Mouse (Mus musculus) CH12.LX (cell line): Measurements from ENCODE around the gene Ints3. TPM values are rescaled to one million over a fixed set of nuclear protein-coding genes. Genes with fewer than 3 reads are reported as not detected.

Experiments used
- DNase-seq: peaks from one replicate; pipeline ENCODE4 v3.0.0-alpha.2; 2013; ENCODE audit errors: extremely low read depth
- H3K27ac ChIP-seq: 2 replicates; pipeline ENCODE4 v1.5.1; 2012; ENCODE audit warnings: low read depth, mild to moderate bottlenecking, control low read depth, moderate library complexity; ENCODE audit not compliant: insufficient read depth
- H3K27me3 ChIP-seq: replicated peaks from 2 replicates; pipeline ENCODE3; 2012; ENCODE audit warnings: inconsistent platforms
- H3K36me3 ChIP-seq, 2 experiments: replicated peaks in 1 of 2; 2 replicates each; pipeline versions ENCODE3 to v1.6.1; 2012; ENCODE audit warnings: inconsistent platforms in 1 of 2, low read length in 1 of 2, mild to moderate bottlenecking in 1 of 2, mixed read lengths in 1 of 2, moderate library complexity in 1 of 2; ENCODE audit not compliant: control insufficient read depth in 1 of 2, insufficient read depth in 1 of 2
- H3K4me1 ChIP-seq, 2 experiments: 2 replicates each; pipeline ENCODE4 v1.6.1; 2012; ENCODE audit warnings: inconsistent platforms in 1 of 2, moderate library complexity in 1 of 2; ENCODE audit not compliant: insufficient read depth in 2 of 2, control insufficient read depth in 1 of 2
- H3K4me2 ChIP-seq: 2 replicates; pipeline ENCODE4 v1.6.1; 2012; ENCODE audit warnings: low read depth, mild to moderate bottlenecking, control low read depth; ENCODE audit not compliant: poor library complexity, insufficient read depth, severe bottlenecking
- H3K4me3 ChIP-seq, 3 experiments: fragments of 150-350 bp in 1 of 3; sonication (generic) in 1 of 3; replicated peaks in 1 of 3; 2 replicates each; pipeline versions ENCODE3 to v1.5.1; 2011 to 2012; ENCODE audit warnings: low read depth in 2 of 3, low read length in 2 of 3, mild to moderate bottlenecking in 2 of 3, moderate library complexity in 2 of 3, control low read depth in 1 of 3, improper control_type of control experiment in 1 of 3, inconsistent platforms in 1 of 3, mixed read lengths in 1 of 3; ENCODE audit not compliant: poor library complexity in 1 of 3
- H3K79me2 ChIP-seq: replicated peaks from 2 replicates; pipeline ENCODE4 v1.6.1; 2012; ENCODE audit warnings: mild to moderate bottlenecking, moderate library complexity; ENCODE audit not compliant: control insufficient read depth, poor library complexity, insufficient read depth, severe bottlenecking; ENCODE audit errors: extremely low read depth
- H3K9ac ChIP-seq: 2 replicates; pipeline ENCODE4 v1.6.1; 2012; ENCODE audit warnings: low read depth, mild to moderate bottlenecking, control low read depth, moderate library complexity; ENCODE audit not compliant: insufficient read depth
- H3K9me3 ChIP-seq: replicated peaks from 2 replicates; pipeline ENCODE3; 2012; ENCODE audit warnings: low read length, inconsistent platforms, mixed read lengths
- CTCF ChIP-seq, 2 experiments: IDR thresholded peaks in 1 of 2; conservative IDR thresholded peaks in 1 of 2; 2 replicates each; pipeline ENCODE4 v1.5.1; 2011 to 2012; ENCODE audit warnings: low read depth in 2 of 2, low read length in 2 of 2, improper control_type of control experiment in 1 of 2, inconsistent platforms in 1 of 2, mild to moderate bottlenecking in 1 of 2, moderate library complexity in 1 of 2
- E2F4 ChIP-seq: IDR thresholded peaks from 2 replicates; pipeline ENCODE4 v1.6.1; 2011; ENCODE audit warnings: low read depth, low read length, improper control_type of control experiment; ENCODE audit not compliant: insufficient replicate concordance
- EP300 ChIP-seq: IDR thresholded peaks from 2 replicates; pipeline ENCODE4 v1.6.1; 2011; ENCODE audit warnings: low read length, improper control_type of control experiment
- ETS1 ChIP-seq: conservative IDR thresholded peaks from 2 replicates; pipeline ENCODE4 v1.6.1; 2012; ENCODE audit warnings: low read depth, mild to moderate bottlenecking, inconsistent platforms, low read length, improper control_type of control experiment, moderate library complexity
- HCFC1 ChIP-seq: IDR thresholded peaks from 2 replicates; pipeline ENCODE4 v1.6.1; 2012; ENCODE audit warnings: low read depth, mild to moderate bottlenecking, inconsistent platforms, low read length, improper control_type of control experiment
- IRF4 ChIP-seq: IDR thresholded peaks from 2 replicates; pipeline ENCODE4 v1.6.1; 2014; ENCODE audit warnings: low read depth, mild to moderate bottlenecking, inconsistent platforms, low read length, improper control_type of control experiment
- JUN ChIP-seq: IDR thresholded peaks from 2 replicates; pipeline ENCODE4 v1.6.1; 2011; ENCODE audit warnings: low read depth, mild to moderate bottlenecking, low read length, improper control_type of control experiment, moderate library complexity; ENCODE audit not compliant: insufficient read depth
- MAFK ChIP-seq: IDR thresholded peaks from 2 replicates; pipeline ENCODE4 v1.6.1; 2011; ENCODE audit warnings: low read length, improper control_type of control experiment; ENCODE audit not compliant: insufficient replicate concordance
- MEF2A ChIP-seq: IDR thresholded peaks from 2 replicates; pipeline ENCODE4 v1.6.1; 2014; ENCODE audit warnings: low read depth, mild to moderate bottlenecking, inconsistent platforms, low read length, improper control_type of control experiment, borderline replicate concordance
- MXI1 ChIP-seq: IDR thresholded peaks from 2 replicates; pipeline ENCODE4 v1.6.1; 2011; ENCODE audit warnings: mild to moderate bottlenecking, low read depth, low read length, improper control_type of control experiment
- NRF1 ChIP-seq: IDR thresholded peaks from 2 replicates; pipeline ENCODE4 v1.6.1; 2014; ENCODE audit warnings: low read depth, mild to moderate bottlenecking, inconsistent platforms, low read length, improper control_type of control experiment, moderate library complexity
- POLR2A ChIP-seq: IDR thresholded peaks from 2 replicates; pipeline ENCODE4 v1.6.1; 2011; ENCODE audit warnings: low read depth, mild to moderate bottlenecking, improper control_type of control experiment, low read length
- RCOR1 ChIP-seq: conservative IDR thresholded peaks from 2 replicates; pipeline ENCODE4 v1.6.1; 2012; ENCODE audit warnings: low read depth, mild to moderate bottlenecking, inconsistent platforms, low read length, improper control_type of control experiment
- SIN3A ChIP-seq: IDR thresholded peaks from 2 replicates; pipeline ENCODE4 v1.6.1; 2012; ENCODE audit warnings: low read length, improper control_type of control experiment, inconsistent platforms
- SMC3 ChIP-seq: IDR thresholded peaks from 2 replicates; pipeline ENCODE4 v1.6.1; 2011; ENCODE audit warnings: low read depth, low read length, improper control_type of control experiment
- TBP ChIP-seq: conservative IDR thresholded peaks from 2 replicates; pipeline ENCODE4 v1.6.1; 2011; ENCODE audit warnings: low read depth, low read length, improper control_type of control experiment
- UBTF ChIP-seq: IDR thresholded peaks from 2 replicates; pipeline ENCODE4 v1.6.1; 2012; ENCODE audit warnings: low read depth, mild to moderate bottlenecking, inconsistent platforms, low read length, improper control_type of control experiment, moderate library complexity
- USF2 ChIP-seq: conservative IDR thresholded peaks from 2 replicates; pipeline ENCODE4 v1.6.1; 2011; ENCODE audit warnings: low read depth, low read length, improper control_type of control experiment
- ZC3H11A ChIP-seq: IDR thresholded peaks from 2 replicates; pipeline ENCODE4 v1.6.1; 2012; ENCODE audit warnings: low read depth, mild to moderate bottlenecking, inconsistent platforms, low read length, improper control_type of control experiment
- ZNF384 ChIP-seq: IDR thresholded peaks from 2 replicates; pipeline ENCODE4 v1.6.1; 2012; ENCODE audit warnings: low read depth, low read length, improper control_type of control experiment, inconsistent platforms
- dilution Hi-C: fragments of 300-500 bp; cut with MboI; formaldehyde crosslinking; loops from 2 replicates; pipeline ENCODE4 v1.14.3; 2020; ENCODE audit warnings: low sequenced_read_pairs; ENCODE audit not compliant: extremely low pct_unique_long_range_greater_than_20kb, extremely low pct_ligation_motif_present
- in situ Hi-C: fragments of 300-500 bp; cut with MboI; formaldehyde crosslinking; loops from 3 replicates; pipeline ENCODE4 v1.14.3; 2019; ENCODE audit warnings: low sequenced_read_pairs, low pct_ligation_motif_present, low pct_unique_long_range_greater_than_20kb, mixed read lengths
- polyA plus RNA-seq: library from polyadenylated mRNA; unstranded; fragments of >175 nt; gene quantifications from 2 replicates; pipeline ENCODE4 v1.2.1, GENCODE M21; 2012; ENCODE audit warnings: low read depth; ENCODE audit not compliant: insufficient read length
- total RNA-seq, 2 experiments: library from RNA; depleted of rRNA; stranded (reverse); fragments of 300-350 nt in 1 of 2; fragments of >200 nt in 1 of 2; gene quantifications; 2 replicates each; pipeline ENCODE4 v1.2.3; 2012 to 2014

The Ints3 gene
- total and polyA plus RNA-seq, 3 experiments: 20.5 to 45.9 (median 30.7) TPM

GRCm38 (mm10) chr3:90446389-90447122 is 13.1 kb upstream of the Ints3 start:
- dilution Hi-C loops: no loop called here
- TF ChIP-seq MAFK: no peak
- TF ChIP-seq E2F4: no peak
- TF ChIP-seq SMC3: no peak
- TF ChIP-seq SIN3A: no peak
- TF ChIP-seq MXI1: no peak
- TF ChIP-seq MEF2A: no peak
- TF ChIP-seq RCOR1: no peak
- Histone ChIP-seq H3K9me3 (no peaks in the 10 kb centered on the region), H3K27ac (no peak overlapping the region), H3K4me2 (no peak overlapping the region), H3K9ac (no peak overlapping the region), H3K79me2 (no peaks in the 10 kb centered on the region), H3K4me3 (no peak overlapping the region), H3K27me3 (no peaks in the 10 kb centered on the region), H3K4me1 (peaks cover 5 to 10% of the 10 kb centered on the region in 2 experiments; a peak in 3 of 4 replicates), H3K36me3 (no peaks in the 10 kb centered on the region)
- in situ Hi-C loops: no loop called here
- DNase-seq: no peak

GRCm38 (mm10) chr3:90445417-90446200 is 12.2 kb upstream of the Ints3 start:
- H3K9me3 ChIP-seq: no peaks in the 10 kb centered on the region
- no peak for TF ChIP-seq UBTF
- no peak for TF ChIP-seq ETS1
- TF ChIP-seq EP300: no peak
- TF ChIP-seq NRF1: no peak
- TF ChIP-seq USF2: no peak
- TF ChIP-seq ZC3H11A: no peak
- TF ChIP-seq TBP: no peak
- no peak for TF ChIP-seq JUN
- no peak for TF ChIP-seq IRF4
- no peak for TF ChIP-seq POLR2A
- no peak for TF ChIP-seq ZNF384
- no peak for TF ChIP-seq RCOR1
- TF ChIP-seq CTCF (conservative IDR thresholded peaks at IDR 0.05 in 1 of 2, IDR thresholded peaks at IDR 0.05 in 1 of 2; ENCODE audit: low read depth in 2 of 2, low read length in 2 of 2): no peak
- TF ChIP-seq HCFC1: no peak
- TF ChIP-seq, all 38 proteins: peak for 0
- Histone ChIP-seq H3K36me3 (no peaks in the 10 kb centered on the region), H3K9ac (no peak overlapping the region), H3K27me3 (no peaks in the 10 kb centered on the region), H3K4me2 (no peak overlapping the region), H3K4me3 (no peak overlapping the region), H3K27ac (no peak overlapping the region), H3K79me2 (no peaks in the 10 kb centered on the region), H3K4me1 (peaks cover 3 to 4% of the 10 kb centered on the region in 2 experiments; a peak in 2 of 4 replicates)
- dilution Hi-C loops: no loop called here
- no peak for DNase-seq
- in situ Hi-C loops: no loop called here
